Mouse (Mus musculus) hindbrain, embryonic 12.5 days (tissue): Measurements from ENCODE around the gene Pdgfc. TPM values are rescaled to one million over a fixed set of nuclear protein-coding genes. Genes with fewer than 3 reads are reported as not detected.

Experiments used
- ATAC-seq: fragments of 200-750 bp; cut with Nextera tagmentation; 2 replicates; pipeline ENCODE4 v1.8.0; 2017; ENCODE audit warnings: moderate TSS enrichment; ENCODE audit not compliant: low FRiP score
- H3K27ac ChIP-seq: fragments of 300-500 bp; sonication (generic); 2 replicates; pipeline ENCODE4 v1.5.1; 2016; ENCODE audit warnings: mild to moderate bottlenecking
- H3K27me3 ChIP-seq: fragments of 300-500 bp; sonication (generic); 2 replicates; pipeline ENCODE4 v1.6.1; 2016; ENCODE audit warnings: mild to moderate bottlenecking
- H3K36me3 ChIP-seq: fragments of 300-500 bp; sonication (generic); 2 replicates; pipeline ENCODE4 v1.6.1; 2016; ENCODE audit warnings: mild to moderate bottlenecking
- H3K4me1 ChIP-seq: fragments of 300-500 bp; sonication (generic); 2 replicates; pipeline ENCODE4 v1.6.1; 2016
- H3K4me2 ChIP-seq: fragments of 300-500 bp; sonication (generic); replicated peaks from 2 replicates; pipeline ENCODE4 v1.6.1; 2016; ENCODE audit warnings: mild to moderate bottlenecking
- H3K4me3 ChIP-seq: fragments of 300-500 bp; sonication (generic); 2 replicates; pipeline ENCODE4 v1.5.1; 2016; ENCODE audit warnings: mild to moderate bottlenecking
- H3K9ac ChIP-seq: fragments of 300-500 bp; sonication (generic); 2 replicates; pipeline ENCODE4 v1.6.1; 2016; ENCODE audit warnings: mild to moderate bottlenecking, moderate library complexity
- H3K9me3 ChIP-seq: fragments of 300-500 bp; sonication (generic); replicated peaks from 2 replicates; pipeline ENCODE4 v1.6.1; 2016; ENCODE audit warnings: mild to moderate bottlenecking
- WGBS: fragments of 180-500 bp; shearing (Covaris S2); methylation state at CpG from one replicate; pipeline ENCODE4 v1.1.7; 2016; 5-methylcytosine and 5-hydroxymethylcytosine counted together
- polyA plus RNA-seq: library from polyadenylated mRNA; unstranded; fragments of >200 nt; fragmentation: Nextera tagmentation; extraction: Ambion mirVana; gene quantifications from 2 replicates; pipeline ENCODE4 v1.2.1, GENCODE M21; 2016

The Pdgfc gene
- polyA plus RNA-seq, 1 experiment from 2014 or later = 16.2 TPM

- no peak for ATAC-seq
- H3K4me1 ChIP-seq = 0 out of 2 replicates have a peak, but pooled peaks cover 6% of the 10 kb centered on the region
- H3K4me2 ChIP-seq = no peak overlapping the region
- H3K9ac ChIP-seq = no peak overlapping the region
- no peaks in the 10 kb centered on the region for H3K27me3 ChIP-seq
- no peak overlapping the region for H3K27ac ChIP-seq
- WGBS = 52% methylated on average over 6 of the region's 6 CpGs
- H3K36me3 ChIP-seq = no peaks in the 10 kb centered on the region
- no peaks in the 10 kb centered on the region for H3K9me3 ChIP-seq
- no peak overlapping the region for H3K4me3 ChIP-seq
Observed at GRCm38 (mm10) chr3:81243591-81243990, 207.4 kb downstream of the Pdgfc start.

- Histone ChIP-seq H3K4me1 (no peaks in the 10 kb centered on the region), H3K36me3 (no peaks in the 10 kb centered on the region), H3K4me3 (no peak overlapping the region), H3K4me2 (no peak overlapping the region), H3K9me3 (no peaks in the 10 kb centered on the region), H3K27ac (no peak overlapping the region), H3K9ac (no peak overlapping the region), H3K27me3 (no peaks in the 10 kb centered on the region)
- no peak for ATAC-seq
- WGBS = 89% methylated on average over 1 of the region's 1 CpGs
Observed at GRCm38 (mm10) chr3:81262801-81263200, 226.6 kb downstream of the Pdgfc start.

Other genes with a start within 250 kb of the Pdgfc start
- 55.7 and 62.4 TPM in 2 replicates for gene Gria2, start 233.6 kb upstream of the Pdgfc start, polyA plus RNA-seq
- gene Glrb, start 122.8 kb upstream of the Pdgfc start, polyA plus RNA-seq = 16.6 and 17.1 TPM in 2 replicates